Mouse (Mus musculus): ENCODE measurements around the gene Zfp668. TPM values are rescaled to one million over a fixed set of nuclear protein-coding genes. Genes with fewer than 3 reads are reported as not detected.

Zfp668 gene
- polyA plus RNA-seq, 1 experiment from 2014 or later, result 31.1 TPM

- WGBS, result 69% methylated on average over 15 of the region's 15 CpGs
- no peak overlapping the region for H3K9ac ChIP-seq (replicated peaks)
- no peaks in the 10 kb centered on the region; the same call in 1 of the 2 replicates for H3K4me1 ChIP-seq (replicated peaks)
- no peak overlapping the region for H3K27ac ChIP-seq
- no peaks in the 10 kb centered on the region for H3K9me3 ChIP-seq
- no peak overlapping the region for H3K4me3 ChIP-seq (replicated peaks)
- H3K4me2 ChIP-seq, result no peak overlapping the region
- no peaks in the 10 kb centered on the region for H3K27me3 ChIP-seq
- no peak for ATAC-seq (ENCODE audit: insufficient number of reproducible peaks, insufficient read depth, low FRiP score, low TSS enrichment, low read depth)
- peaks cover 50% of the 10 kb centered on the region for H3K36me3 ChIP-seq
Observed at GRCm38 (mm10) chr7:127815954-127816821, 60.4 kb downstream of the Zfp668 start.

GRCm38 (mm10) chr7:127815116-127815665 lies 61.4 kb downstream of the Zfp668 start:
- no peaks in the 10 kb centered on the region for H3K4me1 ChIP-seq (replicated peaks)
- no peak overlapping the region for H3K4me3 ChIP-seq (replicated peaks)
- WGBS, result 91% methylated on average over 15 of the region's 15 CpGs
- H3K9ac ChIP-seq (replicated peaks), result no peak overlapping the region
- no peak overlapping the region for H3K27ac ChIP-seq
- no peak overlapping the region for H3K4me2 ChIP-seq
- H3K27me3 ChIP-seq, result no peaks in the 10 kb centered on the region
- H3K9me3 ChIP-seq, result no peaks in the 10 kb centered on the region
- H3K36me3 ChIP-seq, result peaks cover 60% of the 10 kb centered on the region
- no peak for ATAC-seq (ENCODE audit: insufficient number of reproducible peaks, insufficient read depth, low FRiP score, low TSS enrichment, low read depth)

DNA sequence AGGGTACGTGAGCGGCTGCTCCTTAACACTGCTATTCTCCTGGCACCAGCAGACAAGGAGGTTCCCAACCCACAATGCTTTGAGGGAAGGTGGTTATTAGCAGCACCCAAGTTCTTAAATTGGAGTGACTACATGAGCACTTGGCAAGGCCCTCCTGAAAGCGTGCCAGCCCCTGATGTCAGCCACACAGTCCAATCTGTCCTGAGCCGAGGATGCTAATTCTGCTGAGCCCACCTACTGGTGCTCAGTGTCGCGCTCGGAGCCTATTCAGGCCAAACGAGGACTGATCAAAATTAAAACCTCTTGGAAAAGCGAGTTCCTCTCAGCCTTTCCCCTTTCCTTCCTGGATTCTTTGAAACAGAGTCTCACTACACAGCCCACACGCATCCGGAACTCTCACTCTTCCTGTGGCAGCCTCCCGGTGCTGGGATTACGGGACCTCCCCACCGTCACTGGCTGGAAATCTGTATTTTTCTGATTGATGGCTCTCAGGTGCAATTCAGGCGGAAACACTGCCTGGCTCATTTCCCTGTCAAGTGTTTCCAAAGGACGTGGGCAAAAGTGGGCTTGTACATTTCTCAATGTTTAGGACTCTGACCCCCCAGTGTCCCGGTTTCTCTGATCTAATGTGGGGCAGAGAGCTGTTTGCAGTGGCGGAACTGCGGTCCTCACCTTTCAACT lies 62.2 kb downstream of the Zfp668 start:
- no peak overlapping the region for H3K4me2 ChIP-seq
- H3K27me3 ChIP-seq, result no peaks in the 10 kb centered on the region
- H3K4me3 ChIP-seq (replicated peaks), result no peak overlapping the region
- ATAC-seq (ENCODE audit: insufficient number of reproducible peaks, insufficient read depth, low FRiP score, low TSS enrichment, low read depth), result no peak
- H3K36me3 ChIP-seq, result peaks cover 67% of the 10 kb centered on the region
- no peak overlapping the region for H3K9ac ChIP-seq (replicated peaks)
- 84% methylated on average over 19 of the region's 19 CpGs for WGBS
- no peak overlapping the region for H3K27ac ChIP-seq
- no peaks in the 10 kb centered on the region for H3K4me1 ChIP-seq (replicated peaks)
- no peaks in the 10 kb centered on the region for H3K9me3 ChIP-seq

DNA sequence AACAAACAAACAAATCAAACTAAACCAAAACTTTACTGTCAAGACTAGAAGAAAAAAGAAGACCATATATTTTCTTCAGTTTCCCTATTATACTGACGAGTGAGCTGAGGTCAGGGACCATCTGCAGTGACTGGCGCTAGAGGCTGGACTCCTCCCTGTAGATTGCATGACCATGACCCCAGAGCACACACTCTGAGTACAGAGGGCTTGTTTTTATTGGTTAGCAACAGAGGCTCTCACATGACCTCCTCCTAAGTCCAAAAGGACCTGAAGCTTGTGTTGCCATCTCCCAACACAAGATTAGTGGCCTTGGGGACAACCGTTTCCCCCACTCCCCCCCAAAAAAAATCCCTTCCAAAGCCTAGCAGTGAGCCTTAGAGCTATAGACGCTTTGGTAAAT lies 62.8 kb downstream of the Zfp668 start:
- 87% methylated on average over 4 of the region's 4 CpGs for WGBS
- Histone ChIP-seq H3K27me3 (no peaks in the 10 kb centered on the region), H3K27ac (no peak overlapping the region), H3K4me2 (no peak overlapping the region), H3K4me1 (replicated peaks) (no peaks in the 10 kb centered on the region), H3K9ac (replicated peaks) (no peak overlapping the region), H3K4me3 (replicated peaks) (no peak overlapping the region), H3K9me3 (no peaks in the 10 kb centered on the region), H3K36me3 (peaks cover 71% of the 10 kb centered on the region)
- no peak for ATAC-seq (ENCODE audit: insufficient number of reproducible peaks, insufficient read depth, low FRiP score, low TSS enrichment, low read depth)

Other genes starting within 250 kb of the Zfp668 start
- gene Bcl7c, start 167.9 kb downstream of the Zfp668 start, polyA plus RNA-seq (2016; fragmentation: Nextera tagmentation; extraction: Ambion mirVana), result 120 and 127 TPM in 2 replicates
- gene Ctf1, start 164.1 kb downstream of the Zfp668 start, polyA plus RNA-seq (2016; fragmentation: Nextera tagmentation; extraction: Ambion mirVana), result 29.3 and 30.0 TPM in 2 replicates
- 0.36 and 0.60 TPM in 2 replicates for gene Ctf2, start 144.7 kb downstream of the Zfp668 start, polyA plus RNA-seq (2016; fragmentation: Nextera tagmentation; extraction: Ambion mirVana)
- 9.0 and 10.5 TPM in 2 replicates for gene Fbxl19, start 132.3 kb downstream of the Zfp668 start, polyA plus RNA-seq (2016; fragmentation: Nextera tagmentation; extraction: Ambion mirVana)
- gene Orai3, start 107.0 kb downstream of the Zfp668 start, polyA plus RNA-seq (2016; fragmentation: Nextera tagmentation; extraction: Ambion mirVana), result 15.2 and 15.4 TPM in 2 replicates
- 24.7 and 25.2 TPM in 2 replicates for gene Setd1a, start 100.2 kb downstream of the Zfp668 start, polyA plus RNA-seq (2016; fragmentation: Nextera tagmentation; extraction: Ambion mirVana)
- gene Gm49388, start 91.2 kb downstream of the Zfp668 start, polyA plus RNA-seq (2016; fragmentation: Nextera tagmentation; extraction: Ambion mirVana), result not detected in 2 replicates
- gene Hsd3b7, start 76.2 kb downstream of the Zfp668 start, polyA plus RNA-seq (2016; fragmentation: Nextera tagmentation; extraction: Ambion mirVana), result 9.5 and 9.8 TPM in 2 replicates
- 31.8 and 41.5 TPM in 2 replicates for gene Stx4a, start 52.5 kb downstream of the Zfp668 start, polyA plus RNA-seq (2016; fragmentation: Nextera tagmentation; extraction: Ambion mirVana)
- gene Stx1b, start 52.3 kb downstream of the Zfp668 start, polyA plus RNA-seq (2016; fragmentation: Nextera tagmentation; extraction: Ambion mirVana), result 8.4 and 9.3 TPM in 2 replicates
- 17.5 and 19.0 TPM in 2 replicates for gene Zfp646, start 607 bp downstream of the Zfp668 start, polyA plus RNA-seq (2016; fragmentation: Nextera tagmentation; extraction: Ambion mirVana)
- gene Prss53, start 14.1 kb upstream of the Zfp668 start, polyA plus RNA-seq (2016; fragmentation: Nextera tagmentation; extraction: Ambion mirVana), result 1.4 and 1.6 TPM in 2 replicates
- gene Gm21974, start 18.6 kb upstream of the Zfp668 start, polyA plus RNA-seq (2016; fragmentation: Nextera tagmentation; extraction: Ambion mirVana), result not detected in 2 replicates
- gene Vkorc1, start 18.8 kb upstream of the Zfp668 start, polyA plus RNA-seq (2016; fragmentation: Nextera tagmentation; extraction: Ambion mirVana), result 81.7 and 84.7 TPM in 2 replicates
- 83.0 and 90.1 TPM in 2 replicates for gene Bckdk, start 27.3 kb upstream of the Zfp668 start, polyA plus RNA-seq (2016; fragmentation: Nextera tagmentation; extraction: Ambion mirVana)
- gene Kat8, start 35.7 kb upstream of the Zfp668 start, polyA plus RNA-seq (2016; fragmentation: Nextera tagmentation; extraction: Ambion mirVana), result 50.9 and 51.3 TPM in 2 replicates
- gene Prss8, start 53.3 kb upstream of the Zfp668 start, polyA plus RNA-seq (2016; fragmentation: Nextera tagmentation; extraction: Ambion mirVana), result 5.0 TPM in 2 replicates
- 9.6 and 10.7 TPM in 2 replicates for gene Prss36, start 69.9 kb upstream of the Zfp668 start, polyA plus RNA-seq (2016; fragmentation: Nextera tagmentation; extraction: Ambion mirVana)
- gene Fus, start 90.6 kb upstream of the Zfp668 start, polyA plus RNA-seq (2016; fragmentation: Nextera tagmentation; extraction: Ambion mirVana), result 597 and 605 TPM in 2 replicates
- 9.2 and 10.5 TPM in 2 replicates for gene Pycard, start 117.0 kb upstream of the Zfp668 start, polyA plus RNA-seq (2016; fragmentation: Nextera tagmentation; extraction: Ambion mirVana)
- 0.23 and 0.61 TPM in 2 replicates for gene Trim72, start 127.1 kb upstream of the Zfp668 start, polyA plus RNA-seq (2016; fragmentation: Nextera tagmentation; extraction: Ambion mirVana)
- 0.64 and 0.89 TPM in 2 replicates for gene Itgam, start 185.8 kb upstream of the Zfp668 start, polyA plus RNA-seq (2016; fragmentation: Nextera tagmentation; extraction: Ambion mirVana)
- not detected in 2 replicates for gene Gm49368, start 185.9 kb upstream of the Zfp668 start, polyA plus RNA-seq (2016; fragmentation: Nextera tagmentation; extraction: Ambion mirVana)